Mouse (Mus musculus) lung, postnatal 0 days (tissue): ENCODE measurements at regions not wholly inside any gene's neighbourhood (a gene's known extent, or its start where the extent isn't known, plus 50 kb on each side); places are given as distances from the start of the nearest gene placed in this dataset.

Source experiments
- ATAC-seq: fragments of 200-750 bp; cut with Nextera tagmentation; 2 replicates; pipeline ENCODE4 v1.8.0; 2017; ENCODE audit warnings: moderate library complexity
- DNase-seq: peaks from one replicate; pipeline ENCODE4 v3.0.0-alpha.2; 2016; ENCODE audit warnings: low spot score
- H3K27ac ChIP-seq: fragments of 300-500 bp; sonication (generic); 2 replicates; pipeline ENCODE4 v1.5.1; 2014; ENCODE audit warnings: antibody characterized with exemption, mild to moderate bottlenecking, low read length, mixed read lengths
- H3K27me3 ChIP-seq: fragments of 300-500 bp; sonication (generic); replicated peaks from 2 replicates; pipeline ENCODE4 v1.6.1; 2014; ENCODE audit warnings: low read length, mixed read lengths; ENCODE audit not compliant: insufficient read depth
- H3K36me3 ChIP-seq: fragments of 300-500 bp; sonication (generic); 2 replicates; pipeline ENCODE4 v1.6.1; 2014; ENCODE audit warnings: low read length, mixed read lengths; ENCODE audit not compliant: insufficient read depth
- H3K4me1 ChIP-seq: fragments of 300-500 bp; sonication (generic); 2 replicates; pipeline ENCODE4 v1.6.1; 2014; ENCODE audit warnings: antibody characterized with exemption, low read depth, low read length, mixed read lengths; ENCODE audit not compliant: insufficient read depth
- H3K4me2 ChIP-seq: fragments of 300-500 bp; sonication (generic); replicated peaks from 2 replicates; pipeline ENCODE4 v1.6.1; 2014; ENCODE audit warnings: low read depth, mild to moderate bottlenecking, low read length, moderate library complexity, mixed read lengths
- H3K4me3 ChIP-seq: fragments of 300-500 bp; sonication (generic); 2 replicates; pipeline ENCODE4 v1.5.1; 2014; ENCODE audit warnings: low read depth, low read length
- H3K9ac ChIP-seq: fragments of 300-500 bp; sonication (generic); replicated peaks from 2 replicates; pipeline ENCODE4 v1.6.1; 2014; ENCODE audit warnings: low read depth, mild to moderate bottlenecking
- H3K9me3 ChIP-seq: fragments of 300-500 bp; sonication (generic); 2 replicates; pipeline ENCODE4 v1.6.1; 2016; ENCODE audit warnings: low read length, mixed read lengths
- CTCF ChIP-seq: IDR thresholded peaks from 2 replicates; pipeline ENCODE4 v1.5.1; 2016; ENCODE audit warnings: antibody characterized with exemption, mild to moderate bottlenecking
- EP300 ChIP-seq: IDR thresholded peaks from 2 replicates; pipeline ENCODE4 v1.6.1; 2016; ENCODE audit warnings: antibody characterized with exemption, mild to moderate bottlenecking, control low read depth
- WGBS: fragments of 180-500 bp; shearing (Covaris S2); extraction: QIAGEN DNeasy Blood & Tissue Kit; methylation state at CpG from one replicate; pipeline ENCODE4 v1.1.7; 2014; 5-methylcytosine and 5-hydroxymethylcytosine counted together

GRCm38 (mm10) chr7:54734039-54734438 lies 101.3 kb upstream of the Luzp2 start:
- DNase-seq, result peak; percentile 15

DNA sequence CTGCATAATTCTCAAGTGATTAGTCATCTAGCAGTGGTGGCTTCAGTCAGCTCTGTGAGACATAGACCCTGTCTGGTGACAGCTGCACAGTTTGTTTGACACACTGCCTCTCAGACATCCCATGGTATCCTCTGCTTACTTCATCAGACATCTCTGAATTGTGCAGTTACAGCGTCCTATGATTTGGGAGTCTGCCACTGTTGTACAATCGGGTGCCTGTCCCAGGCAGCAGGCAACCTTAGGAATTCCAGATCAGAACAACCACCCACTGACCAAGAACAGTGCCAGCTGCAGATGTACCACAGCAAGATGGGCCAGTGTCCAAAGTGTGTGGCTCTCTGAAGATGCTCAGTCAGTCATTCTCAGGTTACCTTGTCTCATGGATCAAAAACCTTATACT lies 100.4 kb upstream of the Luzp2 start:
- no peaks in the 10 kb centered on the region for H3K4me1 ChIP-seq
- no peaks in the 10 kb centered on the region for H3K36me3 ChIP-seq
- no peak overlapping the region for H3K4me2 ChIP-seq
- H3K9me3 ChIP-seq, result no peaks in the 10 kb centered on the region
- no peak overlapping the region for H3K27ac ChIP-seq
- DNase-seq (no peak), ATAC-seq (no peak)
- H3K4me3 ChIP-seq, result no peak overlapping the region
- 68% methylated on average over 2 of the region's 2 CpGs for WGBS
- H3K9ac ChIP-seq, result no peak overlapping the region
- TF ChIP-seq CTCF, result no peak
- TF ChIP-seq EP300, result no peak
- H3K27me3 ChIP-seq, result no peaks in the 10 kb centered on the region

More at GRCm38 (mm10) chr7:54734039-54734438, 101.3 kb upstream of the Luzp2 start:
- Histone ChIP-seq H3K4me3 (no peak overlapping the region), H3K36me3 (no peaks in the 10 kb centered on the region), H3K27ac (no peak overlapping the region), H3K4me1 (no peaks in the 10 kb centered on the region), H3K27me3 (no peaks in the 10 kb centered on the region), H3K4me2 (no peak overlapping the region), H3K9me3 (no peaks in the 10 kb centered on the region), H3K9ac (no peak overlapping the region)
- 39% methylated on average over 7 of the region's 7 CpGs for WGBS
- TF ChIP-seq CTCF, result peak; percentile 39
- no peak for TF ChIP-seq EP300
- ATAC-seq, result no peak

DNA sequence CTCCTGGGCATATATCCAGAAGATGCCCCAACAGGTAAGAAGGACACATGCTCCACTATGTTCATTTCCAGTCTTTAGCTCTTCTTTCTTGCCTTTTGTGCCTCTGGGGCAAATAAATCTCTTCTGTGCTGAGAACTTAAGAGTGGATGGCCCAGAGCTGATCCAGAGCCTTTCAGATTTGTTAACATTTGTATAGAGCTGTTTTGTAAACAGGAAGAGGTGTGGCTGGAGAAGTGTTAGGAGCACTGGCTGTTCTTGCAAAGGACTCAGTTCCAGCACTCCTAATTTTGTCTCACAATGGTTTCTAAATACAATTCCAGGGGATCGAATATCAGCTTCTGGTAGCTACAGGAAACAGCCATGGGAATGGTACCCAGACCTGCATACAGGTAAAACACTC lies 68.0 kb upstream of the Luzp2 start:
- Histone ChIP-seq H3K27me3 (no peaks in the 10 kb centered on the region), H3K9me3 (no peaks in the 10 kb centered on the region), H3K27ac (no peak overlapping the region), H3K4me1 (no peaks in the 10 kb centered on the region), H3K4me2 (no peak overlapping the region), H3K36me3 (no peaks in the 10 kb centered on the region), H3K4me3 (no peak overlapping the region), H3K9ac (no peak overlapping the region)
- ATAC-seq, result no peak
- 72% methylated on average over 1 of the region's 1 CpGs for WGBS
- DNase-seq, result no peak
- TF ChIP-seq CTCF (no peak), EP300 (no peak)

GRCm38 (mm10) chr7:54768683-54769082 lies 66.6 kb upstream of the Luzp2 start:
- Histone ChIP-seq H3K27ac (no peak overlapping the region), H3K36me3 (no peaks in the 10 kb centered on the region), H3K27me3 (no peaks in the 10 kb centered on the region), H3K4me3 (no peak overlapping the region), H3K4me2 (no peak overlapping the region), H3K4me1 (no peaks in the 10 kb centered on the region), H3K9me3 (no peaks in the 10 kb centered on the region), H3K9ac (no peak overlapping the region)
- 34% methylated on average over 3 of the region's 3 CpGs for WGBS
- no peak for ATAC-seq
- TF ChIP-seq CTCF (no peak), EP300 (no peak)
- no peak for DNase-seq

- Histone ChIP-seq H3K36me3 (no peaks in the 10 kb centered on the region), H3K4me3 (no peak overlapping the region), H3K4me2 (no peak overlapping the region), H3K27ac (no peak overlapping the region), H3K9ac (no peak overlapping the region), H3K4me1 (no peaks in the 10 kb centered on the region), H3K9me3 (no peaks in the 10 kb centered on the region), H3K27me3 (no peaks in the 10 kb centered on the region)
- no peak for ATAC-seq
- 65% methylated on average over 3 of the region's 3 CpGs for WGBS
- DNase-seq, result no peak
- TF ChIP-seq CTCF, result no peak
- TF ChIP-seq EP300, result no peak
Observed at GRCm38 (mm10) chr7:54781939-54782520, 53.3 kb upstream of the Luzp2 start.

DNA sequence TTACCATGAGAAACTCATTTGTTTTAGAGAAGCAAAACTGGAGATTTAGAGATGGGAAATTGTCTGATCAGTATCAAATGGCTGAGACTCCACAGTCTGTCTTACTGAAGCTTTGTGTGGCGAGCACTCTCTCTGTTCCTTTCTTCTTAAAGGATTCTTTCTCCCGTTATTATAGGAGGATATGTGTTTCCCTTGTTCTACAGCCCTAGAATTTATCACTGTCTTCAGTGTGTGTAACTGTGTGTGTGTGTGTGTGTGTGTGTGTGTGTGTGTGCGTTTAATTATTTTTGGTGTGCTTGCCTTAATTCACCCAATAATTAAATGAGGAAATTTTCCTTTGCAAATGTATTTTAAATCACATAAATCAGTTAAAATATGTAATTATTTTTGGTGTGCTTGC lies 52.7 kb upstream of the Luzp2 start:
- DNase-seq (no peak), ATAC-seq (no peak)
- Histone ChIP-seq H3K4me1 (no peaks in the 10 kb centered on the region), H3K27ac (no peak overlapping the region), H3K4me2 (no peak overlapping the region), H3K36me3 (no peaks in the 10 kb centered on the region), H3K4me3 (no peak overlapping the region), H3K27me3 (no peaks in the 10 kb centered on the region), H3K9ac (no peak overlapping the region), H3K9me3 (no peaks in the 10 kb centered on the region)
- no peak for TF ChIP-seq CTCF
- TF ChIP-seq EP300, result no peak
- WGBS, result 79% methylated on average over 3 of the region's 3 CpGs
